13 mouse cellular contexts compared by ENCODE assay signal in genomic region chr11:57298263-57298662, GRCm38 (mm10).
A peak's percentile ranks its signal among the peaks of the same experiment; 100 is the strongest.
DNase-seq lines count a peak whose midpoint lies in the region; ATAC-seq lines count a peak whose summit lies in the region.
"Had no signal": no experiment of that assay in that cellular context is flagged by ENCODE, and none has a peak within 500 bp of the region (broad histone marks: within the 10 kb centered on the region; RNA-seq: fewer than 3 reads in every experiment).

No protein-coding gene starts in this region.

- 35% methylated on average over 2 of the region's 2 CpGs for WGBS in forebrain, embryonic 10.5 days
- WGBS in hindbrain, embryonic 15.5 days: 15% methylated on average over 2 of the region's 2 CpGs
- 22% methylated on average over 2 of the region's 2 CpGs for WGBS in neural tube, embryonic 11.5 days

- H3K4me3 ChIP-seq in forebrain, embryonic 10.5 days: no peak overlapping the region
- no peak overlapping the region for H3K4me3 ChIP-seq in hindbrain, embryonic 15.5 days
- H3K4me3 ChIP-seq in neural tube, embryonic 11.5 days (ENCODE audit: low read depth, low read length): no peak overlapping the region
- H3K4me3 ChIP-seq: embryonic facial prominence, embryonic 12.5 days; heart, embryonic 15.5 days; stomach, embryonic 15.5 days had no signal

- peak; percentile 81 for DNase-seq in embryo, embryonic 10 days (ENCODE audit: low spot score)
- peak; percentile 52 for DNase-seq in forebrain, embryonic 10.5 days (ENCODE audit: extremely low spot score, low spot score)
- peak; percentile 83 for DNase-seq in neural tube, embryonic 11.5 days (ENCODE audit: low spot score)
- no peak for DNase-seq in adrenal gland, postnatal 4 days (ENCODE audit: low spot score in 2 of 2)
- no peak for DNase-seq in right cerebral cortex, postnatal 14 days
- no peak for DNase-seq in lung, adult 18-20 months
- DNase-seq: kidney, adult 11 months; thymus, postnatal 4 days had no signal

- H3K4me2 ChIP-seq in hindbrain, embryonic 15.5 days: no peak overlapping the region
- H3K4me2 ChIP-seq in neural tube, embryonic 11.5 days (ENCODE audit: low read depth): no peak overlapping the region
- H3K4me2 ChIP-seq: embryonic facial prominence, embryonic 12.5 days; heart, embryonic 15.5 days; stomach, embryonic 15.5 days had no signal

- no peaks in the 10 kb centered on the region for H3K27me3 ChIP-seq in forebrain, embryonic 10.5 days (ENCODE audit: poor library complexity, severe bottlenecking)
- no peaks in the 10 kb centered on the region for H3K27me3 ChIP-seq in hindbrain, embryonic 15.5 days
- H3K27me3 ChIP-seq in neural tube, embryonic 11.5 days (ENCODE audit: control insufficient read depth, insufficient read depth, low read length): no peaks in the 10 kb centered on the region
- H3K27me3 ChIP-seq: embryonic facial prominence, embryonic 12.5 days; heart, embryonic 15.5 days; stomach, embryonic 15.5 days had no signal

- no peak overlapping the region for H3K9ac ChIP-seq in hindbrain, embryonic 15.5 days
- H3K9ac ChIP-seq in neural tube, embryonic 11.5 days (ENCODE audit: low read length): no peak overlapping the region
- H3K9ac ChIP-seq: embryonic facial prominence, embryonic 12.5 days; heart, embryonic 15.5 days; stomach, embryonic 15.5 days had no signal

- H3K27ac ChIP-seq in forebrain, embryonic 10.5 days: peak overlapping the region; percentile 74
- no peak overlapping the region for H3K27ac ChIP-seq in hindbrain, embryonic 15.5 days (replicated peaks)
- peak overlapping the region; percentile 80 for H3K27ac ChIP-seq in neural tube, embryonic 11.5 days (ENCODE audit: low read depth, low read length)
- H3K27ac ChIP-seq: embryonic facial prominence, embryonic 12.5 days; heart, embryonic 15.5 days; stomach, embryonic 15.5 days had no signal

- H3K36me3 ChIP-seq in forebrain, embryonic 10.5 days (replicated peaks): no peaks in the 10 kb centered on the region
- no peaks in the 10 kb centered on the region for H3K36me3 ChIP-seq in hindbrain, embryonic 15.5 days
- no peaks in the 10 kb centered on the region for H3K36me3 ChIP-seq in neural tube, embryonic 11.5 days (ENCODE audit: control insufficient read depth, insufficient read depth, low read length)
- H3K36me3 ChIP-seq: embryonic facial prominence, embryonic 12.5 days; heart, embryonic 15.5 days; stomach, embryonic 15.5 days had no signal

- 0 out of 2 replicates have a peak, but pooled peaks have one; percentile 68 for ATAC-seq in hindbrain, embryonic 15.5 days (ENCODE audit: low FRiP score, low read depth)
- peak; percentile 94 for ATAC-seq in neural tube, embryonic 11.5 days (ENCODE audit: insufficient read depth, low FRiP score, low TSS enrichment)
- no peak for ATAC-seq in megakaryocyte progenitor cell, adult 5-6 weeks (replicated peaks; ENCODE audit: poor library complexity)

- H3K9me3 ChIP-seq in forebrain, embryonic 10.5 days: no peaks in the 10 kb centered on the region
- no peaks in the 10 kb centered on the region for H3K9me3 ChIP-seq in hindbrain, embryonic 15.5 days
- H3K9me3 ChIP-seq in neural tube, embryonic 11.5 days (ENCODE audit: control insufficient read depth, low read length): no peaks in the 10 kb centered on the region
- H3K9me3 ChIP-seq: embryonic facial prominence, embryonic 12.5 days; heart, embryonic 15.5 days; stomach, embryonic 15.5 days had no signal

- peaks cover 17% of the 10 kb centered on the region for H3K4me1 ChIP-seq in forebrain, embryonic 10.5 days
- 0 out of 2 replicates have a peak, but pooled peaks cover 3% of the 10 kb centered on the region for H3K4me1 ChIP-seq in hindbrain, embryonic 15.5 days (replicated peaks)
- peaks cover 8% of the 10 kb centered on the region; the same call in 1 of the 2 replicates for H3K4me1 ChIP-seq in neural tube, embryonic 11.5 days (ENCODE audit: control insufficient read depth, insufficient read depth, low read length)
- H3K4me1 ChIP-seq: embryonic facial prominence, embryonic 12.5 days; heart, embryonic 15.5 days; stomach, embryonic 15.5 days had no signal

Comparison
In these comparisons a context has a peak if more than half of its experiments do, and no peak if none do; other contexts are left out.
1. DNase-seq: peak in embryo, embryonic 10 days (single experiment), forebrain, embryonic 10.5 days (single experiment) and neural tube, embryonic 11.5 days (single experiment); none in adrenal gland, postnatal 4 days (0 of 2), right cerebral cortex, postnatal 14 days (single experiment) and lung, adult 18-20 months (0 of 2).